13 mouse cellular contexts compared by ENCODE assay signal in the genomic region with DNA sequence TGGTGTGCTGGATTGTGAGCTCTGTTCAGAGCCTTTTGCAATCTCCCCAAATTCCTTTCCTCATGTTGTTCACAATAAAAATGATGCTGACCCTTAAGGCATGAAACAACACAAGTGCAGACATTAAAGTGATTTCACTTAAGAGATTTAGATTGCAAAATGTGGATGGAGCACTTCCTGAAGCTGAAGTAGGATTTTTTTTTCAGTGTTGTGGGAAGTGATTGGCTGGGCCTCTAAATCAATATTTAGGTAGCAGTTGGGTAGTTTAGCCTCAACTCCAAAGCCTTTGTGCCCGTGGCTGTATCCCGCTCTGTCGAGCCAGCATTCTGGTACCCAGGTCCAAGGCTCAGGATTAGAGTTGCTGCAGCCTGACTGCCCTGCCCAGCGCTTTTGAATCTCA.
A peak's percentile ranks its signal among the peaks of the same experiment; 100 is the strongest.
DNase-seq lines count a peak whose midpoint lies in the region; ATAC-seq and TF ChIP-seq lines count a peak whose summit lies in the region.
"Had no signal": no experiment of that assay in that cellular context is flagged by ENCODE, and none has a peak within 500 bp of the region (broad histone marks: within the 10 kb centered on the region; RNA-seq: fewer than 3 reads in every experiment).

No protein-coding gene starts in this region.

- no peak for TF ChIP-seq CTCF in heart, postnatal 0 days (IDR thresholded peaks at IDR 0.05; ENCODE audit: low read depth)
- TF ChIP-seq CTCF in lung, postnatal 0 days (IDR thresholded peaks at IDR 0.05) = no peak

- intact Hi-C loops in heart, postnatal 10 days (cut with DNase I) = loop anchor here (5.0 kb wide), 1 partner anchor 82 kb away; no protein-coding TSS in a partner anchor

- H3K27me3 ChIP-seq in heart, postnatal 0 days (ENCODE audit: control insufficient read depth, insufficient read depth, low read length) = no peaks in the 10 kb centered on the region
- no peaks in the 10 kb centered on the region for H3K27me3 ChIP-seq in lung, postnatal 0 days (replicated peaks; ENCODE audit: insufficient read depth, low read length)
- no peaks in the 10 kb centered on the region for H3K27me3 ChIP-seq in embryonic facial prominence, embryonic 15.5 days
- H3K27me3 ChIP-seq in midbrain, embryonic 15.5 days (replicated peaks) = no peaks in the 10 kb centered on the region
- no peaks in the 10 kb centered on the region for H3K27me3 ChIP-seq in forebrain, embryonic 15.5 days
- H3K27me3 ChIP-seq: forebrain, embryonic 12.5 days; liver, embryonic 12.5 days had no signal

- peaks cover 47% of the 10 kb centered on the region for H3K4me1 ChIP-seq in heart, postnatal 0 days (ENCODE audit: control insufficient read depth, insufficient read depth)
- peaks cover 36% of the 10 kb centered on the region; the same call in 1 of the 2 replicates for H3K4me1 ChIP-seq in lung, postnatal 0 days (ENCODE audit: insufficient read depth, low read depth, low read length)
- H3K4me1 ChIP-seq in embryonic facial prominence, embryonic 15.5 days = peaks cover 46% of the 10 kb centered on the region
- H3K4me1 ChIP-seq in midbrain, embryonic 15.5 days = peaks cover 20% of the 10 kb centered on the region
- peaks cover 15% of the 10 kb centered on the region for H3K4me1 ChIP-seq in forebrain, embryonic 15.5 days

- no peaks in the 10 kb centered on the region for H3K36me3 ChIP-seq in heart, postnatal 0 days (replicated peaks; ENCODE audit: control insufficient read depth, insufficient read depth, low read length)
- no peaks in the 10 kb centered on the region for H3K36me3 ChIP-seq in lung, postnatal 0 days (ENCODE audit: insufficient read depth, low read length)
- no peaks in the 10 kb centered on the region for H3K36me3 ChIP-seq in embryonic facial prominence, embryonic 15.5 days
- H3K36me3 ChIP-seq in midbrain, embryonic 15.5 days (replicated peaks) = no peaks in the 10 kb centered on the region
- no peaks in the 10 kb centered on the region for H3K36me3 ChIP-seq in forebrain, embryonic 15.5 days
- H3K36me3 ChIP-seq: forebrain, embryonic 12.5 days; liver, embryonic 12.5 days had no signal

- peak overlapping the region; percentile 87 for H3K27ac ChIP-seq in heart, postnatal 0 days (ENCODE audit: low read depth)
- H3K27ac ChIP-seq in lung, postnatal 0 days (ENCODE audit: low read length) = no peak overlapping the region
- peak overlapping the region; percentile 81 for H3K27ac ChIP-seq in embryonic facial prominence, embryonic 15.5 days (replicated peaks)
- peak overlapping the region; percentile 69; the same call in 1 of the 2 replicates for H3K27ac ChIP-seq in midbrain, embryonic 15.5 days
- H3K27ac ChIP-seq in forebrain, embryonic 15.5 days (replicated peaks) = no peak overlapping the region

- H3K4me3 ChIP-seq in heart, postnatal 0 days (ENCODE audit: low read depth, low read length) = no peak overlapping the region
- H3K4me3 ChIP-seq in lung, postnatal 0 days (ENCODE audit: low read depth, low read length) = no peak overlapping the region
- no peak overlapping the region for H3K4me3 ChIP-seq in embryonic facial prominence, embryonic 15.5 days (replicated peaks)
- no peak overlapping the region for H3K4me3 ChIP-seq in midbrain, embryonic 15.5 days
- H3K4me3 ChIP-seq in forebrain, embryonic 15.5 days = no peak overlapping the region
- H3K4me3 ChIP-seq: forebrain, embryonic 12.5 days; liver, embryonic 12.5 days had no signal

- no peak for ATAC-seq in heart, postnatal 0 days (ENCODE audit: insufficient read depth, low read depth)
- ATAC-seq in lung, postnatal 0 days = peak; percentile 14; the same call in 1 of the 2 replicates
- ATAC-seq in embryonic facial prominence, embryonic 15.5 days (ENCODE audit: insufficient number of reproducible peaks, low FRiP score, low TSS enrichment, low read depth) = no peak
- ATAC-seq in midbrain, embryonic 15.5 days (replicated peaks) = no peak
- no peak for ATAC-seq in forebrain, embryonic 15.5 days (replicated peaks)
- ATAC-seq: liver, embryonic 12.5 days had no signal

- 91% methylated on average over 4 of the region's 4 CpGs for WGBS in heart, postnatal 0 days
- 64% methylated on average over 4 of the region's 4 CpGs for WGBS in lung, postnatal 0 days
- 78% methylated on average over 4 of the region's 4 CpGs for WGBS in embryonic facial prominence, embryonic 15.5 days
- 74% methylated on average over 4 of the region's 4 CpGs for WGBS in midbrain, embryonic 15.5 days
- 89% methylated on average over 4 of the region's 4 CpGs for WGBS in forebrain, embryonic 15.5 days

- no peak for TF ChIP-seq EP300 in heart, postnatal 0 days (IDR thresholded peaks at IDR 0.05; ENCODE audit: low read depth)
- TF ChIP-seq EP300 in lung, postnatal 0 days (IDR thresholded peaks at IDR 0.05) = peak; percentile 52; the same call in 1 of the 2 replicates

- no peak overlapping the region for H3K9ac ChIP-seq in heart, postnatal 0 days (replicated peaks; ENCODE audit: low read depth, low read length)
- H3K9ac ChIP-seq in lung, postnatal 0 days (replicated peaks; ENCODE audit: low read depth) = no peak overlapping the region
- no peak overlapping the region for H3K9ac ChIP-seq in embryonic facial prominence, embryonic 15.5 days
- H3K9ac ChIP-seq in midbrain, embryonic 15.5 days = no peak overlapping the region
- no peak overlapping the region for H3K9ac ChIP-seq in forebrain, embryonic 15.5 days (replicated peaks)
- H3K9ac ChIP-seq: forebrain, embryonic 12.5 days; hindbrain, embryonic 14.5 days; liver, embryonic 12.5 days had no signal

- no peak overlapping the region for H3K4me2 ChIP-seq in heart, postnatal 0 days (ENCODE audit: low read depth, low read length)
- H3K4me2 ChIP-seq in lung, postnatal 0 days (replicated peaks; ENCODE audit: low read depth, low read length) = no peak overlapping the region
- no peak overlapping the region for H3K4me2 ChIP-seq in embryonic facial prominence, embryonic 15.5 days (replicated peaks)
- no peak overlapping the region for H3K4me2 ChIP-seq in midbrain, embryonic 15.5 days
- H3K4me2 ChIP-seq in forebrain, embryonic 15.5 days (replicated peaks) = no peak overlapping the region
- H3K4me2 ChIP-seq: forebrain, embryonic 12.5 days; liver, embryonic 12.5 days had no signal

- DNase-seq in heart, postnatal 0 days (ENCODE audit: low spot score) = no peak
- DNase-seq in heart, postnatal 10 days = no peak
- DNase-seq in lung, postnatal 0 days (ENCODE audit: low spot score) = peak; percentile 69
- DNase-seq in lung, postnatal 10 days = no peak
- DNase-seq: cerebellum, postnatal 14 days; gastrocnemius, postnatal 14 days; kidney, adult 11 months had no signal

- no peaks in the 10 kb centered on the region for H3K9me3 ChIP-seq in heart, postnatal 0 days (replicated peaks; ENCODE audit: control insufficient read depth, low read length)
- no peaks in the 10 kb centered on the region for H3K9me3 ChIP-seq in lung, postnatal 0 days (ENCODE audit: low read length)
- no peaks in the 10 kb centered on the region for H3K9me3 ChIP-seq in embryonic facial prominence, embryonic 15.5 days (replicated peaks)
- no peaks in the 10 kb centered on the region for H3K9me3 ChIP-seq in midbrain, embryonic 15.5 days
- no peaks in the 10 kb centered on the region for H3K9me3 ChIP-seq in forebrain, embryonic 15.5 days
- H3K9me3 ChIP-seq: forebrain, embryonic 12.5 days; liver, embryonic 12.5 days had no signal

Comparison
In these comparisons a context has a peak if more than half of its experiments do, and no peak if none do; other contexts are left out.
1. H3K27ac ChIP-seq: peak in heart, postnatal 0 days (single experiment), embryonic facial prominence, embryonic 15.5 days (single experiment) and midbrain, embryonic 15.5 days (single experiment); none in lung, postnatal 0 days (single experiment) and forebrain, embryonic 15.5 days (single experiment).